Mouse (Mus musculus): ENCODE measurements around the gene Tusc2. TPM values are rescaled to one million over a fixed set of nuclear protein-coding genes. Genes with fewer than 3 reads are reported as not detected.

Gene Tusc2
- total RNA-seq, 2 experiments from 2014 or later = 77.2 to 79.0 TPM

DNA sequence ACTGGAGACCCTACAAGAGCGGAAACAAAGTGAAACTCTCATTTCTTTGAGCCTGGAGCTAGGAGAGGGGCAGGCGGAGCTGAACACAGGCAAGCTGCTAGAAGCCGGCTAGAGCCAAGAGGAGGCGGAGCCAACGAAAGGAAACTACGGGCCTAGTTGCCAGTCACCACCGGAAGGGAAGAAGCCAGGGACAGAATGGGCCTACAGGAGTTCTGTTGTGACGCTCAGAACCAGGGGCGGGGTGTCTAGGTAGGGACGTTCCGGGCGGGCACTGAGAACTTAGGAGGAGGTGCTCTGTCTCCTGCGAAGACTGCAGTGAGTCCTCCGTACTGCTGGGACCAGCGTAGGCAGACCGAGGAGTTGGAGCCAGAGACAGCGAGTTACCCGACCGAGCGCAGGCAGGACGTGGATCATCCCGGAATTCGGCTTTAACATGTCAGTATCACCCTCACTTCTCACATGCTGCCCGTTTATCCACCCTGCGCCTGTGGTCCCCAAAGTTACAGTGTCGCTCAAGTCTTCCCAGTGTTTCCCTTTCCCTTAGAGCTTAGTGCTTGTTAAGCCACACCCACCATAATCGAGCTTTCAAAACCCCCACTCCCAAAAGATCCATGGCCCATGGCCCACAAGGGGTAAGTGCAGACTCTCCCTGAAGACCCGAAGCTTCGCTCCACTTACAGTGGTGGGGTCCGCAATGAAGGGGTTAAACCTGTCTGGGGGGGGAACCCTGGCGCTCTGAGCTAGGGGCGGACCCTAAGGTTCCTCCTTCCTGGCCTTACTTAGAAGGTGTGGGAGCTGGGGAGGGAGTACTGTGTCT, 17.7 kb downstream of the Tusc2 start, which contains the start of gene Hyal3:
Gene Hyal3, plus strand, starts transcription at position 318 of the 817 bp plus-strand sequence.
- intact Hi-C loops (cut with DNase I) = no loop called here

DNA sequence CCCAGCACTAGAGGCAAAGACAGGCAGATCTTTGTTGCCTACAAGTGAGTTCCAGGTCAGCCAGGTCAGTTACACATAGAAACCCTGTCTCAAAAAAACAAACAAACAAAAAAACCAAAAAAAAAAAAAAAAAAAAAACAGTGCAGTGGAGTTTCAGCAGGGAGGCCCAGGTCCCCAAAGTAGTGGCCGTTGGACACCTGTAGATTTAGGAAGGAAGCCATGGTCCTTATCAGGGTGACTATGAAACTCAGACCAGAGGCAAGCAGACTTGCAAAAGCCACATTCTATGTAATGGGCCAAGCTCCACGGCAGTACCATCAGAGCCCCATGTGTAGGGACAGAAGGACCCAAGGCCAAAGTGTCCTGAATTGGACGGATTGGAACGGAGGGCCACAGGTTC, 18.5 kb downstream of the Tusc2 start:
- intact Hi-C loops (cut with DNase I) = no loop called here
- no peak for DNase-seq (ENCODE audit: low spot score in 2 of 2)

More for the DNA sequence above, 17.7 kb downstream of the Tusc2 start, which contains the start of gene Hyal3:
- peak; percentile 87 to 90 for DNase-seq (ENCODE audit: low spot score in 2 of 2)

DNA sequence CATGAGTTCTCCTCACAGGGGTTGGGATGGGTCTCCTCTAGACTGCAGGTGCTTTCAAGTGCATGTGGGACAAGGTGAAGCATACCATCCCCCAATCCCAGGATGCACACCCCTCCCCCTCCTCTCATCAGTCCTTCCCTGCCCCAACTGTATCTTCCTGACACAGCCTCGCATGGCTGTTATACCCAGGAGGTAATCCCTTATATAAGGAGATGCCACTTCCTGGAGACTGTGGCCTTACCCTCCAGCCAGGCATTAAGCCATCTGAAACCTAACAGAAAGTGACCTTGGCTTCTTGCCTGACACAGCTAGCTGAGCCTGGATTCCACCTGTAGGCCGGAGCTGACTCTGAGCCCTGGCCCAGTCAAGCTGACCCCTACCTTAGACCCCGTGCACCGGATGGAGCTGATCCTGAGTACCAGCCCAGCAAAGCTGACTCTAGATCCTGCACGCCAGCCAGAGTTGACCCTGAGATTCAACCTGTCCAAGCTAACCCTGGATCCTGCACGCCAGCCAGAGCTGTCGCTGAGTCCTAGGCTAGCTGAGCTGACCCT, 19.5 kb downstream of the Tusc2 start:
- no peak for DNase-seq (ENCODE audit: low spot score in 2 of 2)

DNA sequence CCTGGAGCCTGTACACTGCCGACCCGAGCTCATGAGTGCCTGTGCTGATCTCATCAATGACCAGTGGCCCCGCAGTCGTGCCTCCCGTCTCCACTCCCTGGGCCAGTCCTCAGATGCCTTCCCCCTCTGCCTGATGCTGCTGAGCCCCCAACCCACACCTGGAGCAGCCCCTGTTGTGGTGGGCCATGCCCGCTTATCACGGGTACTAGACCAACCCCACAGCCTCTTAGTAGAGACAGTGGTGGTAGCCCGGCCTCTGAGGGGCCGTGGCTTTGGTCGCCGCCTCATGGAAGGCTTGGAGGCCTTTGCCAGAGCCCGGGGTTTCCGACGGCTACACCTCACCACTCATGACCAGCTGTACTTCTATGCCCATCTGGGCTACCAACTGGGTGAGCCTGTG, 20.1 kb downstream of the Tusc2 start:
- no peak for DNase-seq (ENCODE audit: low spot score in 2 of 2)
- intact Hi-C loops (cut with DNase I) = no loop called here

More for the DNA sequence above, 19.5 kb downstream of the Tusc2 start:
- intact Hi-C loops (cut with DNase I) = no loop called here

DNA sequence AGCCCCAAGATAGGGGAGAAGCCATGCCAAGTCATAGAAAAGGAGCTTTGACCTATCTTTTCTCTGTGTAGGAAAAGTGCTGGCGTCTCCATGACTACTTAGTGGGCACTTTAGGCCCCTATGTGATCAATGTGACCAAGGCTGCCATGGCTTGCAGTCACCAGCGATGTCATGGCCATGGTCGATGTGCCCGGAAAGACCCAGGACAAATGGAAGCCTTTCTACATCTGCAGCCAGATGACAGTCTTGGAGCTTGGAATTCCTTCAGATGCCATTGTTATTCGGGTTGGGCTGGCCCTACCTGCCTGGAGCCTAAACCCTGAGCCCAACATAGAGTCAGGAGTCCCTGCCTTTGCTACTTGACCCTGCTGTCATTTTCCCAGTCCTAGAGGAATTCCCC, 23.4 kb downstream of the Tusc2 start:
- DNase-seq (ENCODE audit: low spot score in 2 of 2) = no peak
- intact Hi-C loops (cut with DNase I) = no loop called here

DNA sequence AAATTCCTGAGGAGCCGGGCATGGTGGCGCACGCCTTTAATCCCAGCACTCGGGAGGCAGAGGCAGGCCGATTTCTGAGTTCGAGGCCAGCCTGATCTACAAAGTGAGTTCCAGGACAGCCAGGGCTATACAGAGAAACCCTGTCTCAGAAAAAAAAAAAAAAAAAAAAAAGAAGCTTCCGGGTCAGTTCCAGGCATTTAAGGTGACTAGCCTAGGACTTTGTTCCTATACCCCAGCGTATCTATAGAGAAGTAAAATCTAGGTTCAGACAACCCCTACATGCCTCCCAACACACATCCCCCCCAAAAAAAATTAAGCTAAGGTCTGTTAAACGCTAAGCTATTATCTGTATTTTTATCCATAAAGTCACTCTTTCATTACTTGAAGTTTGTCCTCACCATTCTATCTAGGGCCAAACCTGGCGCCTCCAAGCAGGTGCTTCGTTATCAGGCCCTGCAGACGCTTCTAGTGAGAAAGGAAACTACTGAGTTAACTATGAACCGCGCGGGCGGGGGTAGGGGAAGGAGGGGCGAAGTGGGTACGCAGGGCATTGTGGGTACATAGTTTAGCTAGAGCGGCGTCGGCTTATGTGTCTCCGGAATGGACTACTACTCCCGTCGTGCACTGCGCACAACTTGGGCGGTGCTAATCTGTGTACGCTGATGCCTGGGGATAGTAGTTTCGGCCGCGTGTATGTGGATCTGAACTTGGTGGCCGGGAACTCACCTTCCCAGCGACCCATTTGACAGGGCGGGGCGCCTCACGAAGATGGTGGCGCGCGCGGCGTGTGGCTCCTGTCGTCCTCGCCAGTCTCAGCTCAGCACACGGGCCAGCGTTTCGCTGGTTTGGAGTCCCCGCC, 24.1 kb downstream of the Tusc2 start, which contains the start of gene Ifrd2:
Gene Ifrd2, plus strand, starts transcription at position 669 of the 859 bp plus-strand sequence.
- peak; percentile 98 to 99 for DNase-seq (ENCODE audit: low spot score in 2 of 2)
- intact Hi-C loops (cut with DNase I) = no loop called here

DNA sequence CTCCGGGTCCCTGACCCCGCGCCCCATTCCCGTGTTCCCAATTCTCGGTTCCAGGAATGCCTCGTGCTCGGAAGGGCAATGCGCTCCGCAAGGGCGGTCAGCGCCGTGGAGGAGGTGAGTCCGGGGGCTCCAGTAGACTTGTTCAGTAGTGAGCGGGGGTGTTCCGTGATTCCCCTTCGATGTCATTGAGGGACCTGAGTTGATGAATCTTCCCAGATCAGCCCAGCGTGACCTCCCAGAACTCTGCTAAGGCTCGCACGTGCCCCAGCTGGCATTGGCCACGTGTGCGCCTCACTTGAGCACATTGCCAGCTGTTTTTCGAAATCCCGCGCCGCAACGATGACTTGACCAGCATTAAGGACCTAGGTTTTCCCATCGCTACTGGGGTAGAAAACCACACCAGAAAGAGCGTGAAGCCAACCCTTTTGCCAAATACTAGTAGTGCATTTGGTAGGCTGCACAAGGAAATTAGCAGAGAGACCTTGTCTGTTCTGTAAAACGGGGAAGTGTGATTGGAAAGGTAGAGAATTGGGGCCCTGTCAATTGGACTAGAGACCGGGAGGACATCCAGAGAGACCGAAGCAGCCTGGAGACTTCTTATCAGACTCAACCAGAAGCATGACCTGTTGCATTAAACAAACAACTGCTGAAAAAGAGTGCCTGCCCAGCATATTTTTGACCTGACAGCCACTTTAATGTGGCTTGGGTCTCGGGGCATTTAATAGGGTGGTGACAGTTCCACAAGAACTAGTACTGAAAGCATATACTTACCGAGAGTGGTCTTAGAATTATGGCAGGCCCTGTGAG, 25.0 kb downstream of the Tusc2 start:
- DNase-seq (ENCODE audit: low spot score in 2 of 2) = peak; percentile 47 to 74
- intact Hi-C loops (cut with DNase I) = no loop called here

DNA sequence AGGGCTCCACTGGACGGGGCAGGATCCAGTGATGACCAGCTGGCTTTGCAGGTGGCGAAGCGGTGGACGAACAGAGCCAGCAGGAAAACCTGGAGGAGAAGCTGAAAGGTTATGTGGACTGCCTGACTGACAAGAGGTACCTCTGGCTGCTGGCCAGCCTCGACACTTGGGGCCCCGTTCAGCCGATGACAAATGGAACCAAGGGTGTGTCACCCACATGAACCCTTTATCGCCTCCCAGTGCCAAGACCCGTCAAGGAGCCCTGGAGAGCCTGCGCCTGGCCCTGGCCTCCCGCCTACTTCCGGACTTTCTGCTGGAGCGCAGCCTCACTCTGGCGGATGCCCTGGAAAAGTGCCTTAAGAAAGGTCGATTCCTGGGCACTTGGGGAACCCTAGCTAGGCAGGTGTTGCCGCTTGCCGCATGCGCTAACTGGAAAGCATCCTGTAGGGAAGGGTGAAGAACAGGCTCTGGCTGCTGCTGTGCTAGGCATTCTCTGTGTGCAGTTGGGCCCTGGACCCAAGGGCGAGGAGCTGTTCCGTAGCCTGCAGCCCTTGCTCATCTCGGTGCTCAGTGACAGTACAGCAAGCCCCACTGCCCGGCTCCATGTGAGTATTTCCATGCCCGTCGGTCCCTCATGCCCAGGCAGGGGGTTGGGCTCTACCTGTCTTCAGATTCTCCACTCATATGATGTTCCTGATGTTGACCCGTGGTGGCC, 27.2 kb downstream of the Tusc2 start:
- DNase-seq (ENCODE audit: low spot score in 2 of 2) = no peak
- intact Hi-C loops (cut with DNase I) = no loop called here

DNA sequence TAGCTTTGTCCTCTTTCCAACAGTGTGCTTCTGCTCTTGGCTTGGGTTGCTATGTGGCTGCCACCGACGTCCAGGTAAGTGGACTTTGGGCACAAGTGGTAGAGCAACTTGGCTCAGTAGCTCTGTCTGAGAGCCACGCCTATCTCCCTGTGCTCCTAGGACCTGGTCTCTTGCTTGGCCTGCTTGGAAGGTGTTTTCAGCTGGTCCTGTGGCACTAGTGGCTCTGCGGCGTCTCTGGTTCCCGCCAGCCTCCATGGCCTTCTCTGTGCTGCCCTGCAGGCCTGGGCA, 27.7 kb downstream of the Tusc2 start:
- intact Hi-C loops (cut with DNase I) = no loop called here
- DNase-seq (ENCODE audit: low spot score in 2 of 2) = no peak

DNA sequence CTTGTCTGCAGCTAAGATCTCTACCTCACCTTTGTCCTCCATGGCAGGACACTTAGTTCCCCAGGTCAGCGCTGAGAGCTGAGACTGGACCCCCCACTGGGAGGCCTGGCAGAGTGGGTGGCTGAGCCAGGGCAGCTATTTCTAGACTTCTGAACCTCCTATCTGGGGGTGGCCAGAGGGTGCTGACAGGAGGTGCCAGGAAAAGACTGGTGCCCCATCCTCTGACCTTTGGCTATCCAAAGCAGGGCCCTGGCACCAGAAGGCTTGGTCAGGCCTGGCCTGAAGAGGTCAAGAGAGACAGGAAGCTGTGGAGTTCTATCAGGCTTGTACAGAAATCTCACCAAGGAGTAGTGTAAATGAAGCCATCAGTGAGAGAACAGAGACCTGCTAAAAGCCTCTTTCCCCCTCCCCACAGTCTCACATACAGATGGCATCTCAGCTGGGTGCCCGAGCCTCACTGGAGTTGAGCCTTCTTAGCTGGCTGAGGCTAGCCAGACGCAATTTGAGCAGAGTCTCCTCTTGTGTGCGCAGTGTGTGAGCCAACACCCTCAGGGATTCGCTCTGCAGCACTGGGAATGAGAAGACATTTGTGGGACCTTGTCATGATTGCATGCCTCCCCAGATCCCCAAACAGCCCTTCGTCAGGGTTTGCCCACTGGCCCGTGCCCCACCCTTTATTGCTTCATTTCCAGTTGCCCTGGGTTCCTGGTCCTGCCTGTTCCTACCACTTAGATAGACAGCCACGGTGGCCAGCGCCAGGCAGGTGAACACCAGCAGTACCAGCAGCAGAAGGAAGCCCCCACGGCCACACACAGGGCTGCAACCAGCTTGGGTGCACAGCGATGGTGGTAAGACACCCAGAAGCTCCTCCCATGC, 30.3 kb downstream of the Tusc2 start:
- intact Hi-C loops (cut with DNase I) = no loop called here
- DNase-seq (ENCODE audit: low spot score in 2 of 2) = no peak

DNA sequence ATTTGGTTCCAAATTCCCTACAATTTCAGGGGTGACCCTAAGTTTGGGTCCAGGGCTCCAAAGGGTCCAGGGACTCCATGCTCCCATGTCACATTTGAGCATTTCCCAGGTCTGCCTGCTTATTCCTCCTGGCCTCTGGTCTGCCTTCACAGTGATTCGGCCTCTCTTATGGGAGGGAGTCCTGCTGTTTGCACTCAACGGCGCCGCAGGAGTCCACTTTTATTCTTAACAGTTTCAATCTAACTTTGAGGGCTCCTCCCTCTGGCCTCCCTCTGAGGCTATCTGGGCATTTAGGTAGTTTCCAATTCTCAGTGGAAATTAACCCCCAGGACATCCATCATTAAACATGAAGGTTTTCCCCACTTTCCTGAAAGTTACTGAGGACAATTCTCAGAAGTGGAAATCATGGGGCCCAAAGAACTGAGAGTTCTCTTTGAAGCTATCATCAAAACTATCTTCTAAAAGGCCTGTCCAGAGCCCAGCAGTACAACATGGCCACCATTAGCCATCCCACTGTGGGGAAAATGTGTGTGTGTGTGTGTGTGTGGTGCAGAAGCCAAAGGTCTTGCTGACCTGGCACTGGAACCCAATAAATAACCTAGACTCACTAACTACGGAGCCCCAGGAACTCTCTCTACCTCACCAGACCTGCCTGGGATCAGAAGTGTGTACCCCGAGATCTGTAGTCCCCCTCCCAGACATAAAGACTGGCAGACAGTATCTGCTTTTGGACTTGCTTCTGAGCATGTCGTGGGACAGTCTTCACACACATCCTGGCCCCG, 31.4 kb downstream of the Tusc2 start:
- intact Hi-C loops (cut with DNase I) = no loop called here
- DNase-seq (ENCODE audit: low spot score in 2 of 2) = no peak

DNA sequence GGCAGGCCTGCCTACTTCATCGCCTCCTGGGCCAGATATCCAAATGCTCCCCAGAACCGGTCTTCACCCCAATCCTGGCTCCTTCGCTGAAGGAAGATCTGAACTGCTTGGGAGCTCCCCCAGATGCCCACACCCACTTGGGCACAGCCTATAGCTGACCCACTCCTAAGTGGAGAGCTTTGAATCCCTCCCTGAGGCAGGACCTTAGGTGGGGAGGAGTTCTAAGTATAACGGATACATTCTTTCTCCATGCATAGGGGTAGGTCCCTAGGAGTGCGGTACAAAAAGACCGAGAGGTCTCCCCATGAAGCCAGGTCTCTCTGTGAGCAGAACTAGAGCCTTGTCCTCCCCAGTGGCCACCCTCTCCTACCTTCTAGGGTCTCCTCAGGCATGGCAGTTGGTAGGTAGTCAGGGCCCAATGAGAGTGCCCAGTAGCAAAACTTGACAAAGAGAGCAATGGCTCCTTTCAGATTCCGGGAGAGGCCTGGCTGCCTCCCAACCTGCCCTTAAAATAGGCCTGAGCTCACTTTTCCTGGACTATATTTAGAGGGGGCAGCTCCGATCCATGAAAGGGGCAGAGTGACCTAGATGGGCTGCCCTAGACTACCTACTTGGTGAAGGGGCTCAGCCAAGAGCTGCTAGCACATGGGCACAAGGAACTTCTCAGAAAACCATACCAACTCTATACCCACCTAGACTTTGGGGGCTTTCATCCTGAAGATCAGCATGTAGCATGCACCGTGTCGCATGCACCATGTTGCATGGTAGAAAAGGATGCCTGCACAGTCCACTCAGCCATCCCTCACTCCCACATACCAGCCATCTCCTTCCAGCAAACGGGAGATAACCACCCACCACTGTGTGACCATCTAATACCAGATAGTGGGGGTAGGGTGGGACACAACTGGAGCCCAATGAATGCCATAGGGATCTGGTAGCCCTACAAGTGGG, 33.8 kb downstream of the Tusc2 start:
- intact Hi-C loops (cut with DNase I) = no loop called here
- DNase-seq (ENCODE audit: low spot score in 2 of 2) = no peak

DNA sequence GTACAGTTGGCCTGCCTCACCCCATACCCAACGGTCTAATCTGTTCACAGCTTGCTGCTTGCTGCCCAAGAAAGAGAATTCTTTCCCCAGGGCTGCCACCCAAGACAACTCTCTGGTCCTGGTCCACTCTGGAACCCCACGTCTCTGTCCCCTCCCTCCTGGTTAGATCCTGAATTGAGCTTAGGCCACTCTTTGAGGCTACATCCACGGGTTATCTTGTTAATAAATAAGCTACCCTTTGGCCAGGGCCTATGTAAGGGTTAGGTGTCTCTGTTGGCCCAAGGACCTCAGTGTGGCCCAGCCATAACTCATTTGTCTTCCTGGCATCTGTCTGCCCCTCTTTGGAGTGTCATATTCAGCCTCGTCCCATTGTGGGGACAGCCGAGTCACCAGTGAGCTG, 35.3 kb downstream of the Tusc2 start:
- DNase-seq (ENCODE audit: low spot score in 2 of 2) = no peak
- intact Hi-C loops (cut with DNase I) = no loop called here

DNA sequence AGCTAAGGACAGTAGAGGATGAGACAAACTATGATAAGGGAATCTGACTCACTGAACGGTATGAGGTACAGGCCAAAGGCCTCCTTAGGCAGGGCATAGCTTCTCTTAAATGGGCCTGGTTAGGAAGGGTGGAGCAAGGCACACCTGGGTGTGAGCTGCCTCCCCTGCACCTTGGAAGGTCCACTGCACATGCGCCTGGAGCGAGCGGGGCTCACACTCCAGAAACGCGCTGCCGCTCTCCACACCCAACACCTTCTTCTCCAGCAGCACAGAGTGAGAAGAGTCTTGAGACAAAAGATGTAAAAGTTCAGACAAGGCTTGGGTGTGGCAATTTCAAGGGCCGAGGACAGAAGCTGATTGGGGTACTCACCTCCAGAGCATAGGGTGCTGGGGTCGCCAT, 36.4 kb downstream of the Tusc2 start:
- no peak for DNase-seq (ENCODE audit: low spot score in 2 of 2)
- intact Hi-C loops (cut with DNase I) = no loop called here

DNA sequence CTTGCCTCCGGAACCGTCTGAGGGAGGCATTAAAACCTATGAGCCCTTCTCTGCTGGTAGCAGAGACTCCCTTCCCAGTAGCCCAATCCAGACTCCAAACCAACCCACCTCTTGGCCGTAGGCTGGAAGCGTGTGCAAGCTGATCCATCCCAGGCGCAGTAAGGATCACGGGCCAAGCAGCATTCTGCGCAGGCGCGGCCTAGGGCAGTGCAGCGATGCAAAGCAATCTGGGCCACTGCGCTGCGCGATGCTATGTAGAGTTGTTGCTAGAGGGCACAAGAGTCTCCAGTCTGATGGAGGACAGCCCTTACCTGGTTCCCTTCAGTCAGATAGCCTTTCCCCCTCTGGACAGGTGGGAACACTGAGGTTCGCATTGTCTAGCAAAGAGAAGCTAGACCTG, 36.8 kb downstream of the Tusc2 start:
- intact Hi-C loops (cut with DNase I) = loop anchor here (5.0 kb wide), 1 partner anchor 137 kb away; no protein-coding TSS in a partner anchor
- DNase-seq (ENCODE audit: low spot score in 2 of 2) = peak in 1 of 2 experiments; percentile 44

DNA sequence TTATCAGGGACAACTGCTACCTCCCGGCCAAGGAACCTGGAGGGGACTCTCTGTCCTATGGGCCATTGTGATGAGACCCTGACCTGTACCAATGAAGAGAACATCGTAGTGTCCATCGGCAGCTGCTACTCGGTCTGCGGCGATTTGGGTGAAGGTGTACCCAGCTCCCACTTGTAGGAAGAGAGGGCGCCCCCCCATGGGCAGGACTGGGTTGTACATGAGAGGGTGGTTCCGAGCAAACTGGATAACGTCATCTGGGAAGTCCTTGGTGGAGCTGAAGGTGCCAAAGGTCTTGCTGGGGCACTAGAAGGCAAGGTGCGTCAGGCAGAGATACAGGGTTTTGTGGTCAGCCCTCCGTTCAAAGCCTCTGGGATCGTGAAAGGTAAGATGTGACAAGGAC, 37.7 kb downstream of the Tusc2 start:
- no peak for DNase-seq (ENCODE audit: low spot score in 2 of 2)
- intact Hi-C loops (cut with DNase I) = loop anchor here (5.0 kb wide), 1 partner anchor 137 kb away; no protein-coding TSS in a partner anchor
